In genomic region chr14:23791261-23791691, GRCm38 (mm10) we compare ENCODE assay signal across 8 mouse cellular contexts.
A peak's percentile ranks its signal among the peaks of the same experiment; 100 is the strongest.
DNase-seq lines count a peak whose midpoint lies in the region; ATAC-seq lines count a peak whose summit lies in the region.

No protein-coding gene starts in this region.

- no peak overlapping the region for H3K27ac ChIP-seq in kidney, embryonic 15.5 days
- no peak overlapping the region for H3K27ac ChIP-seq in embryonic facial prominence, embryonic 14.5 days (replicated peaks; ENCODE audit: low read depth, low read length)
- H3K27ac ChIP-seq in liver, embryonic 13.5 days = no peak overlapping the region

- DNase-seq in kidney, adult 11 months = peak; percentile 34
- DNase-seq in adrenal gland, postnatal 4 days (ENCODE audit: low spot score in 2 of 2) = peak; percentile 30 to 47
- peak; percentile 64 for DNase-seq in embryonic facial prominence, embryonic 14.5 days (ENCODE audit: low spot score)
- peak; percentile 82 for DNase-seq in kidney, postnatal 10 days
- peak; percentile 1 for DNase-seq in liver, embryonic 13.5 days
- DNase-seq in right cerebral cortex, postnatal 36 days (ENCODE audit: low spot score in 2 of 2) = peak; percentile 72 to 81
- no peak for DNase-seq in spleen, adult 12 weeks (ENCODE audit: low spot score)

- ATAC-seq in kidney, embryonic 15.5 days (replicated peaks; ENCODE audit: low FRiP score) = no peak
- no peak for ATAC-seq in embryonic facial prominence, embryonic 14.5 days (ENCODE audit: low read depth)
- ATAC-seq in liver, embryonic 13.5 days (ENCODE audit: low read depth) = no peak

- no peaks in the 10 kb centered on the region for H3K36me3 ChIP-seq in kidney, embryonic 15.5 days
- H3K36me3 ChIP-seq in embryonic facial prominence, embryonic 14.5 days (ENCODE audit: control insufficient read depth, insufficient read depth, low read length) = no peaks in the 10 kb centered on the region
- no peaks in the 10 kb centered on the region for H3K36me3 ChIP-seq in liver, embryonic 13.5 days

- WGBS in kidney, embryonic 15.5 days = 51% methylated on average over 13 of the region's 13 CpGs
- WGBS in embryonic facial prominence, embryonic 14.5 days = 44% methylated on average over 13 of the region's 13 CpGs
- 47% methylated on average over 13 of the region's 13 CpGs for WGBS in liver, embryonic 13.5 days (ENCODE audit: insufficient replicate concordance)

- no peak overlapping the region for H3K4me2 ChIP-seq in kidney, embryonic 15.5 days
- H3K4me2 ChIP-seq in embryonic facial prominence, embryonic 14.5 days (ENCODE audit: low read depth, low read length) = no peak overlapping the region
- H3K4me2 ChIP-seq in liver, embryonic 13.5 days = no peak overlapping the region

- H3K4me3 ChIP-seq in kidney, embryonic 15.5 days (replicated peaks) = no peak overlapping the region
- H3K4me3 ChIP-seq in embryonic facial prominence, embryonic 14.5 days (ENCODE audit: low read depth, low read length) = no peak overlapping the region
- H3K4me3 ChIP-seq in liver, embryonic 13.5 days (replicated peaks) = no peak overlapping the region

- no peaks in the 10 kb centered on the region for H3K27me3 ChIP-seq in kidney, embryonic 15.5 days
- no peaks in the 10 kb centered on the region for H3K27me3 ChIP-seq in embryonic facial prominence, embryonic 14.5 days (replicated peaks; ENCODE audit: control insufficient read depth, insufficient read depth, low read length)
- H3K27me3 ChIP-seq in liver, embryonic 13.5 days = no peaks in the 10 kb centered on the region

- H3K9ac ChIP-seq in kidney, embryonic 15.5 days = no peak overlapping the region
- no peak overlapping the region for H3K9ac ChIP-seq in embryonic facial prominence, embryonic 14.5 days (ENCODE audit: low read depth, low read length)
- no peak overlapping the region for H3K9ac ChIP-seq in liver, embryonic 13.5 days

- no peaks in the 10 kb centered on the region for H3K9me3 ChIP-seq in kidney, embryonic 15.5 days (replicated peaks)
- H3K9me3 ChIP-seq in embryonic facial prominence, embryonic 14.5 days (ENCODE audit: control insufficient read depth, low read length) = no peaks in the 10 kb centered on the region
- no peaks in the 10 kb centered on the region for H3K9me3 ChIP-seq in liver, embryonic 13.5 days (replicated peaks)

- H3K4me1 ChIP-seq in kidney, embryonic 15.5 days = peaks cover 18% of the 10 kb centered on the region
- H3K4me1 ChIP-seq in embryonic facial prominence, embryonic 14.5 days (ENCODE audit: control insufficient read depth, insufficient read depth, low read length) = 0 out of 2 replicates have a peak, but pooled peaks cover 6% of the 10 kb centered on the region
- no peaks in the 10 kb centered on the region for H3K4me1 ChIP-seq in liver, embryonic 13.5 days (replicated peaks)
